Mouse (Mus musculus): ENCODE results near the gene Ppm1g. TPM values are rescaled to one million over a fixed set of nuclear protein-coding genes. Genes with fewer than 3 reads are reported as not detected.

Gene Ppm1g
- polyA plus RNA-seq, 2 experiments = 98.8 to 118 TPM

- Histone ChIP-seq H3K27ac (replicated peaks; ENCODE audit: low read depth, low read length) (peak overlapping the region; percentile 67; the same call in 1 of the 2 replicates), H3K9ac (ENCODE audit: low read depth, low read length, severe bottlenecking) (peak overlapping the region; percentile 77), H3K36me3 (ENCODE audit: control insufficient read depth, insufficient read depth, low read length) (peaks cover 79% of the 10 kb centered on the region), H3K9me3 (ENCODE audit: control insufficient read depth, low read length) (peaks cover 4% of the 10 kb centered on the region), H3K4me2 (replicated peaks; ENCODE audit: low read depth, low read length, severe bottlenecking) (peak overlapping the region; percentile 62), H3K4me3 (replicated peaks; ENCODE audit: low read length) (peak overlapping the region; percentile 73), H3K27me3 (ENCODE audit: control insufficient read depth, insufficient read depth, low read length) (no peaks in the 10 kb centered on the region), H3K4me1 (ENCODE audit: control insufficient read depth, insufficient read depth, low read length) (peaks cover 9% of the 10 kb centered on the region)
- ATAC-seq (ENCODE audit: low FRiP score, low read depth) (no peak), DNase-seq (ENCODE audit: low spot score) (no peak)
- TF ChIP-seq POLR2A (IDR thresholded peaks at IDR 0.05; ENCODE audit: borderline replicate concordance, extremely low read depth, insufficient read depth, insufficient read length) = no peak
- WGBS = 92% methylated on average over 7 of the region's 7 CpGs
Observed at GRCm38 (mm10) chr5:31202933-31203332, 17.6 kb downstream of the Ppm1g start.

- ATAC-seq (ENCODE audit: low FRiP score, low read depth) = peak; percentile 97
- WGBS = under 1% methylated on average over 52 of the region's 53 CpGs
- Histone ChIP-seq H3K4me1 (ENCODE audit: control insufficient read depth, insufficient read depth, low read length) (peaks cover 9% of the 10 kb centered on the region), H3K36me3 (ENCODE audit: control insufficient read depth, insufficient read depth, low read length) (peaks cover 79% of the 10 kb centered on the region), H3K27me3 (ENCODE audit: control insufficient read depth, insufficient read depth, low read length) (no peaks in the 10 kb centered on the region), H3K4me3 (replicated peaks; ENCODE audit: low read length) (peak within 1 kb of the TSS; percentile 73), H3K27ac (replicated peaks; ENCODE audit: low read depth, low read length) (peak within 1 kb of the TSS; percentile 67), H3K9ac (ENCODE audit: low read depth, low read length, severe bottlenecking) (peak within 1 kb of the TSS; percentile 77), H3K9me3 (ENCODE audit: control insufficient read depth, low read length) (peaks cover 4% of the 10 kb centered on the region), H3K4me2 (replicated peaks; ENCODE audit: low read depth, low read length, severe bottlenecking) (peak within 1 kb of the TSS; percentile 62)
- DNase-seq (ENCODE audit: low spot score) = peak; percentile 100
- peak; percentile 49; the same call in 1 of the 2 replicates for TF ChIP-seq POLR2A (IDR thresholded peaks at IDR 0.05; ENCODE audit: borderline replicate concordance, extremely low read depth, insufficient read depth, insufficient read length)
Observed at GRCm38 (mm10) chr5:31201742-31202590, 18.5 kb downstream of the Ppm1g start, which contains the start of gene Zfp513. Zfp513 (minus strand) TSS chr5:31202303.

- H3K36me3 ChIP-seq (ENCODE audit: control insufficient read depth, insufficient read depth, low read length) = peaks cover 83% of the 10 kb centered on the region
- ATAC-seq (ENCODE audit: low FRiP score, low read depth) (no peak; the same call in 1 of the 2 replicates), DNase-seq (ENCODE audit: low spot score) (no peak)
- H3K9ac ChIP-seq (ENCODE audit: low read depth, low read length, severe bottlenecking) = peak overlapping the region; percentile 77
- H3K27ac ChIP-seq (replicated peaks; ENCODE audit: low read depth, low read length) = 0 out of 2 replicates have a peak overlapping the region, but pooled peaks have one; percentile 56
- H3K4me2 ChIP-seq (replicated peaks; ENCODE audit: low read depth, low read length, severe bottlenecking) = peak overlapping the region; percentile 62
- peaks cover 9% of the 10 kb centered on the region for H3K4me1 ChIP-seq (ENCODE audit: control insufficient read depth, insufficient read depth, low read length)
- H3K27me3 ChIP-seq (ENCODE audit: control insufficient read depth, insufficient read depth, low read length) = no peaks in the 10 kb centered on the region
- WGBS = 15% methylated on average over 13 of the region's 13 CpGs
- H3K4me3 ChIP-seq (replicated peaks; ENCODE audit: low read length) = peak overlapping the region; percentile 73
- no peak for TF ChIP-seq POLR2A (IDR thresholded peaks at IDR 0.05; ENCODE audit: borderline replicate concordance, extremely low read depth, insufficient read depth, insufficient read length)
- H3K9me3 ChIP-seq (ENCODE audit: control insufficient read depth, low read length) = peaks cover 4% of the 10 kb centered on the region
Observed at GRCm38 (mm10) chr5:31201042-31201741, 19.3 kb downstream of the Ppm1g start.

GRCm38 (mm10) chr5:31200327-31200768 lies 20.1 kb downstream of the Ppm1g start:
- Histone ChIP-seq H3K4me2 (replicated peaks; ENCODE audit: low read depth, low read length, severe bottlenecking) (no peak overlapping the region), H3K36me3 (ENCODE audit: control insufficient read depth, insufficient read depth, low read length) (peaks cover 83% of the 10 kb centered on the region), H3K27me3 (ENCODE audit: control insufficient read depth, insufficient read depth, low read length) (no peaks in the 10 kb centered on the region), H3K4me1 (ENCODE audit: control insufficient read depth, insufficient read depth, low read length) (peaks cover 9% of the 10 kb centered on the region), H3K27ac (replicated peaks; ENCODE audit: low read depth, low read length) (no peak overlapping the region), H3K4me3 (replicated peaks; ENCODE audit: low read length) (peak overlapping the region; percentile 73; the same call in 1 of the 2 replicates), H3K9me3 (ENCODE audit: control insufficient read depth, low read length) (peaks cover 4% of the 10 kb centered on the region), H3K9ac (ENCODE audit: low read depth, low read length, severe bottlenecking) (no peak overlapping the region)
- DNase-seq (ENCODE audit: low spot score) (no peak), ATAC-seq (ENCODE audit: low FRiP score, low read depth) (no peak)
- WGBS = 91% methylated on average over 27 of the region's 27 CpGs
- TF ChIP-seq POLR2A (IDR thresholded peaks at IDR 0.05; ENCODE audit: borderline replicate concordance, extremely low read depth, insufficient read depth, insufficient read length) = no peak

DNA sequence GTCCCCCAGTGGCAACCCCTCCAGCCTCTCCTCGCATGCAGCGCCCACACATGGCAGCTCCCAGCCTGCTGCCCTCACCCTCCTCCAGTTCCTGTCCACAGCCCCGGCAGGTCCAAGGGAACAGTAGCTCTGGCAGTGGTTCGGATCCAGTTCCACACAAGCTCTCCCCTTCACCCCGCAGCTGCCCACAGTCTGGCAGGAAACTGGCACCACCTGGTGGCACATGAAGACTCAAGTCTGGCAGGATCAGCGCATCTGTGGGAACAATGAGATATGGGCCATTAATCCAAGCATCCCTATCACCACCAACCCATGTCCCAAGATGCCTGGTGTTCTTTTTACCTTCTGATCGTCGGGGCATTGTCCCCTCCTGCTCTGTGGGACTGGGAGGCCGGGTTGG lies 20.6 kb downstream of the Ppm1g start:
- Histone ChIP-seq H3K36me3 (ENCODE audit: control insufficient read depth, insufficient read depth, low read length) (peaks cover 83% of the 10 kb centered on the region), H3K27me3 (ENCODE audit: control insufficient read depth, insufficient read depth, low read length) (no peaks in the 10 kb centered on the region), H3K4me2 (replicated peaks; ENCODE audit: low read depth, low read length, severe bottlenecking) (no peak overlapping the region), H3K27ac (replicated peaks; ENCODE audit: low read depth, low read length) (no peak overlapping the region), H3K9me3 (ENCODE audit: control insufficient read depth, low read length) (peaks cover 4% of the 10 kb centered on the region), H3K4me1 (ENCODE audit: control insufficient read depth, insufficient read depth, low read length) (peaks cover 9% of the 10 kb centered on the region), H3K4me3 (replicated peaks; ENCODE audit: low read length) (no peak overlapping the region), H3K9ac (ENCODE audit: low read depth, low read length, severe bottlenecking) (no peak overlapping the region)
- TF ChIP-seq POLR2A (IDR thresholded peaks at IDR 0.05; ENCODE audit: borderline replicate concordance, extremely low read depth, insufficient read depth, insufficient read length) = no peak
- DNase-seq (ENCODE audit: low spot score) = no peak
- 89% methylated on average over 7 of the region's 9 CpGs for WGBS
- no peak for ATAC-seq (ENCODE audit: low FRiP score, low read depth)

All from limb, embryonic 14.5 days (tissue).